Mouse (Mus musculus) spleen, postnatal 36 days (tissue): Measurements from ENCODE around the gene Icos.

Experiments used
- DNase-seq, 2 experiments: peaks; one replicate each; pipeline ENCODE4 v3.0.0; 2022; ENCODE audit warnings: low spot score in 2 of 2, mixed read lengths in 1 of 2

Icos gene

GRCm38 (mm10) chr1:61035270-61035669 is 57.5 kb downstream of the Icos start:
- DNase-seq: no peak

GRCm38 (mm10) chr1:61038223-61038622 is 60.5 kb downstream of the Icos start:
- no peak for DNase-seq

- DNase-seq: no peak
These were observed 61.6 kb downstream of the Icos start for GRCm38 (mm10) chr1:61039310-61039709.

GRCm38 (mm10) chr1:61040401-61040800 is 62.7 kb downstream of the Icos start:
- no peak for DNase-seq

DNA sequence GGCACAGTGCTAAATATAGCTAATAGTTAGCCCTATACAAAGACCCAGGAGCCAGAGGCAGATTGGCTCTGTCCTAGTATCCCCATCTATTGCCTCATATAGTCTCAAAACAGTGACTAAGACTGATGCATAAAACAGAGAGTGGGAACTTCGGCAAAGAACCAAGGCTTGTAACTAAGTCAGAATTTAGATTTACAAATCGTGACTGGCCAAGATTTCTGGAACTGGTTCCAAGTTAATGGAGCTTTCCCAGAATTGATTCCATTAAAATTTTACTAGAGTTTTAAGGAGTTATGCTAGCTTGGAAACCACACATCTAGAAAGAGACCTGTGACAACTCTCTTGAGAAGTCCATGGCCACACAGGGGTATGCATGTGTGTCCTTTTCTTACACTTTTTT is 65.1 kb downstream of the Icos start:
- no peak for DNase-seq

DNA sequence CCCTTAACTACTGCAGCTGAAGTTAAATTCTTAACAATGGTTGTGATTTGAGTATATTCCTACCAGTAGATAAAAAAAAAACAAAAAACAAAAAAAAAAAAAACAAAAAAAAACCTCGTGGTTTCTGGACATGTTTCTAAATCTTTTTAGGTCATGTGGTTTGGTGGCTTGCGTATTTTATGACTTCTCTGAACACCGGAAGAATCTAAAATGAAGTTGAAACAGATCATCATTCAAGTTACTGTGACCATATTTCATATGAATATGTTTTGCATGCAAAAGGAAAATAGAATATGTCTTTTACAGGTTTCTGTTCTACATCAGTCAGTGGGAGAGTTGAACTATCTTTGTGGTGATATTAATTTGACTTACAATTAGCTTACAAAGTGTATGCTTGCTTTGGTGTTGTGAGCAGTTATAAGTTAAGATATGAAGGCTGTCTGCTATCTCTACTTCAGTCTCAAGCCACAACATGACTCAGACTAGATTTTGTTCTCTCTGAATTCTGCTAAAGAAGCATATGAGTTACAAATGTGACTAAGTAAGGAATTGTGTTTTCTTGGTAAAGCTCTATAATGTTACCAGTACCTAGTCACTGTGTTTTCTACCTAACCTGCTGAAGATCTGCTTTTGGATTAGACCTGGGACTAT is 68.5 kb downstream of the Icos start:
- no peak for DNase-seq

DNA sequence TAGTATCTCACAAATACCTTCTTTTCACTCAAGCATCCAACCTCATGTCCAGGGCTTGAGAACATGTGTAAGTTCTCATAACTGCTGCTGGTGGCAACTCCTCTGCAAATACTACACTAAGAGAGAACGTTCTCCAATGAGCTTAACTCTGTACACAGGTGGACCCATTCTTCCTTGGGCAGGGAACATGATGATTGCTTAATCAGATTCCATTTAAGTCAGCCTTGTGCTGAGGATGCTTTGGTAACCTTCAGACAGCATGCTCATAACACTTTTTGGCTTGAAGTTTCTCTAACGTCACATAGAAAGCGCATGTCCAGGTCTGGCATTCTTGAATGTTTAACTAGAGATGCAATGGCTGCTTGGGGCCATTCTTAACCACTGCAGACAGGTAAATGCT is 69.6 kb downstream of the Icos start:
- DNase-seq: no peak
